Mouse (Mus musculus): ENCODE results near the gene Abi2.

DNA sequence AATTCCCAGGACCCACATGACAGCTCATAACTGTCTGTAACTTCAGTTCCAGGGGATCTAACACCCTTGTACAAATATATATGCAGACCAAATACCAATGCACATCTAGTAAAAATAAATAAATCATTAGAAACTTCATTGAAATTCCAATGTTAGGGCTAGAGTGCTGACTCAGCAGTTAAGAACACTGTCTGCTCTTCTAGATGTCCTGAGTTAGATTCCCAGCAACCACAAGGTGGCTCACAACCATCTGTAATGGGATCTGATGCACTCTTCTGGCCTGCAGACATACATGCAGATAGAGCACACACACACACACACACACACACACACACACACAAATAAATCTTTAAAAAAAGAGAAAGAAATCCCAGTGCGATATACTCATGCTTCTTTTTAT is 4.6 kb upstream of the Abi2 start:
- TF ChIP-seq CTCF (IDR thresholded peaks at IDR 0.05; ENCODE audit: borderline replicate concordance, control insufficient read depth, extremely low read depth, insufficient read depth, low read length, poor library complexity) = no peak
- TF ChIP-seq POLR2A (IDR thresholded peaks at IDR 0.05; ENCODE audit: control insufficient read depth, extremely low read depth, insufficient read depth, low read length, poor library complexity) = no peak
